Mouse (Mus musculus) bone marrow, adult 2 months (tissue): ENCODE data around the gene Map2k7.

ENCODE experiments used
- CTCF ChIP-seq: fragments of 200-500 bp; IDR thresholded peaks from 2 replicates; pipeline ENCODE4 v1.5.1; 2011; ENCODE audit warnings: low read length, control low read depth; ENCODE audit not compliant: control insufficient read depth, insufficient read depth
- POLR2A ChIP-seq: fragments of 200-500 bp; IDR thresholded peaks from 2 replicates; pipeline ENCODE4 v1.6.1; 2011; ENCODE audit warnings: low read depth, mild to moderate bottlenecking, control low read depth, low read length, borderline replicate concordance; ENCODE audit not compliant: control insufficient read depth

DNA sequence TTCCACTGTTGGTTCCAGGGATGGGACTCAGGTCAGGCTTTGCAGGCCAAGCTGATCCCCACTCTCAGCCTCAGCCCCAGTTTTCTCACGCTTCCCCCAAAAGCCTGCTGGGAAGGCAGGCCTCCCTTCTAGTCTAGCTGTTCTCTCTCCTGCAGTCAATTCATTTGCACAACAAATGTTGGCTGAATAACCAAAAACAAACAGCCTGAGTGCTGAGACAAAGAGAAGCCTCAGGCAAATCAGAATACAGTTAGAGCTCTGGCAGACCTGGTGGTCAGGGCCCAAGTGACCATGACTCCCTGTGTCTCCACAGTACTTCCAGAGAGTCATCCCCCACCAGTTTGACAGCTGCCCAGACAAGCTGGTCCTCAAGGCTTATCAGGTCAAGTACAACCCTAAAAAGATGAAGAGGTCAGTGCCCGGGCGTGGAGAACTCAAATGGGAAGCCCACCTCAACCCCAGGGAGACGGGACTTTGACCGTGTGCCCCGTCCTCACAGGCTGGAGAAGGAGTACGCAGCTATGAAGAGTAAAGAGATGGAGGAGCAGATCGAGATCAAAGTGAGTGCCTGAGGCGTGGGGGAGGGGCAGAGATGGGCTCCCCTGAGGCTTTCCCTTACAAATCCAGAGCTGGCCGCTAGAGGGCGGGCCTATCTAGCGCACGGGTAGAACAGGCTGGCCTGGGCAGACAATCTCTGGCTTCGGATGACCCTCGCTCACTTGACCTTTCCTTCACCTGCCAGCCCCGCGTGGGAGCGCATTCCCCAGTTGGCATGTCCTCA, 45.5 kb upstream of the Map2k7 start:
- TF ChIP-seq CTCF (peak; percentile 85), POLR2A (no peak)
